Mouse (Mus musculus) cortical plate, adult 2 months (tissue): ENCODE measurements at regions not wholly inside any gene's neighbourhood (a gene's known extent, or its start where the extent isn't known, plus 50 kb on each side); places are given as distances from the start of the nearest gene placed in this dataset.

Experiments
- H3K27ac ChIP-seq: fragments of 200-500 bp; 2 replicates; pipeline ENCODE4 v1.5.1; 2012; ENCODE audit warnings: low read length, control low read depth, inconsistent platforms; ENCODE audit not compliant: insufficient read depth
- H3K4me1 ChIP-seq: fragments of 200-500 bp; 2 replicates; pipeline ENCODE4 v1.6.1; 2011; ENCODE audit warnings: low read length; ENCODE audit not compliant: control insufficient read depth, insufficient read depth
- H3K4me3 ChIP-seq: fragments of 200-500 bp; 2 replicates; pipeline ENCODE4 v1.5.1; 2011; ENCODE audit warnings: mild to moderate bottlenecking, low read length, control low read depth; ENCODE audit not compliant: insufficient read depth
- CTCF ChIP-seq: fragments of 200-500 bp; IDR thresholded peaks from 2 replicates; pipeline ENCODE4 v1.5.1; 2011; ENCODE audit warnings: mild to moderate bottlenecking, control low read depth, low read length; ENCODE audit not compliant: insufficient read depth; ENCODE audit errors: extremely low read depth
- POLR2A ChIP-seq: fragments of 200-500 bp; IDR thresholded peaks from 2 replicates; pipeline ENCODE4 v1.6.1; 2011; ENCODE audit warnings: mild to moderate bottlenecking, low read length, control low read depth; ENCODE audit not compliant: insufficient read depth; ENCODE audit errors: extremely low read depth

DNA sequence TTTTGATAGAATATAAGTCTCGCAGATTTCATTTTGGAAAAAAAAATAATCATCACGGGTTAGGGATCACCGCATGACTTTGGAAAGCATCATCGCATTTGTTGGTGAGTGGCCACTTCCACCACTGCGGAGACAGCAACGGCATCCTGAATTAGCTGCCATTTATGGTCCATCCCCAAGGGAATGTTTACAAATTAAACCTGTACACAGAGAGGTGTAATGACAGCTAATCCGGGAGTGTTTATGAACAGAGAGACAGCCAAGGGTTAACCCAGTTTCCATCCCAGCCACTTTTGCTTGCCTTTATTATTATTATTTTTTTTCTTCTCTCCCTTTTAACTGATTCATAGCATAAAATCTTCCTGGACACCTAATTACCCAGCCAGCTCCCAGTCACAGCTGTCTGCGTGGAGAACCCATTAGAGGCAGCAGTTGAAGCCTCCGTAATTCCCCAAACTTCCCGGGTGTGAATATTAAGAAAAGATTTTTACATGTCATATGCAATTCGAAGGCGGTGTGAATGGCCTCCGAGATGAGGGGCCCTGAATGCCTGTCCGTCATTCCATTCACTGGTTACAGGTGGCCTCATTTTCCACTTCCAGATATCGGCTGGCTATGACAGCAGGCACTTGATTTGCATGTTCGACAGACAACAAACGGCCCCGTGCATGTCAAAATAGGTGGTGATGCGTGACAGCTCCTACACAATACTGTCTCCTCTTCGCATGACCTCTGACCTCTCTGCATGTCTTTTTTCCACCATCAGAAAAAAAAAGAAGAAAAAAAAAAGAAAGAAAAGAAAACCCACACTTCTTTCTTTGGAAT is 323.7 kb upstream of the Adamts16 start:
- H3K4me3 ChIP-seq, result no peak overlapping the region
- H3K4me1 ChIP-seq, result no peaks in the 10 kb centered on the region
- H3K27ac ChIP-seq, result no peak overlapping the region
- TF ChIP-seq POLR2A, result no peak
- TF ChIP-seq CTCF, result no peak

DNA sequence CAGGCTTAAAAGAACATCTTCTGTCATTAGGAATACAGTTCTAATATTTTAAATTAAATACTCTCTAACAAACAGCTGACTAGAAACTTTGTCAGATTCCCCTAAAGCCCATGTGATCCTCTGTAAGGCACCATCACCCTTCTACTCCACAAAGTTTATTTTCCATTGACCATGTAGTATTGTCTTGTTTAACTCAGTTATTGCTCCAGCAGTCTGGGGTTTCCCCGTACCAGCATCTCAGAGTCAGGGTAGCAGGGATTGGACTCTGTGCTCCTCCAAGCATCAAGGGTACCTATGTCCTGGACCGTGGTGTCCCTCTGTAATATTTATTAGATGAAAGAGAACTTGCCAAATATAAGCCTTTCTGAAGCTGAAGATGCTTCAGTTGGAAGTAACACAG is 322.4 kb upstream of the Adamts16 start:
- Histone ChIP-seq H3K4me3 (no peak overlapping the region), H3K27ac (no peak overlapping the region), H3K4me1 (no peaks in the 10 kb centered on the region)
- no peak for TF ChIP-seq CTCF
- TF ChIP-seq POLR2A, result no peak

DNA sequence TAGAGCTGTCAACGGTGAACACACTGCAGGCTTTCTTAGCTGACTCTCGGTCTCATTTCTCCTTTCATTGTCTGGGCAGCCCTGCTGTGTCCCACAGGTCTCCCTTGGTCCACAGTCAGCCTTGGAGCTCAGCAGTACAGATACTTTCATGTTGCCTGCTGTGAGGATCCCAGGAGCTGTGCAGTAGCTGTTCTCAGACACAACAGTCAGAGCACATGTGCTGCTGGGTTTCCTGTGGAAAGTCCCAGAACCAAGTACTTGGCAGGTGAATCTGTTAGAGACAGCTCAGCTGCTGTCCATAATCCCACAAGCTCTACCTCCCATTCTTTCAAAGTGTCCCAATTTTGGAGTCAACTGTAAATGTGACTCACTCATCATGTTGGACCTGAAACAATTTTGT is 321.3 kb upstream of the Adamts16 start:
- no peaks in the 10 kb centered on the region for H3K4me1 ChIP-seq
- no peak overlapping the region for H3K4me3 ChIP-seq
- TF ChIP-seq CTCF, result no peak
- TF ChIP-seq POLR2A, result no peak
- H3K27ac ChIP-seq, result no peak overlapping the region

DNA sequence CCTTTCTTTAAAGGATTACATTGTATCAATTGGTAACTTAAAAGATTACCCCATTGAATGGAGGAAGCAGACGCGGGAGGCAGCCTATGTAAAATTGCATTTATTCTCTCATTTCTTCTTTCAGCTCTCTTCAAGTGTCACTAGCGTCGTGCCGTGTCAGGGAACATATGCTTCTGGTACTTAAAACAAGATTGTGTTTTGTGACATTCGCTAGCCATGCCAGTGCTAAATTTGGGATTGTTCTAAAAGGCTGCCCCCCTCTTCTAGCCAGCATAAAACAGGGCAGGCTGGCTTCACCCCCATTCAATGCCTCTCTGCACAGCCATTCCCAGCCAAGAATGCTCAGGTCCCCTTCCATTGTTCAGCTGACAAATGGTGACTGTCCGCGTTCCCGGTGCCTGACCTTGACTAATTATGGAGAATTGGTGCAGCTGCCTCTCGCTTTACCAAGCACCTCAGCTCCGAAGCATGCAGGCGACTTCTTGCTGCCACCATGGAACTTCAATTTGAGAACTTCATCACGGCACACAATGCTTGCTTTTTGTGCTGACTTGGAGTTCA is 316.8 kb upstream of the Adamts16 start:
- TF ChIP-seq CTCF (no peak), POLR2A (no peak)
- Histone ChIP-seq H3K4me3 (no peak overlapping the region), H3K27ac (no peak overlapping the region), H3K4me1 (no peaks in the 10 kb centered on the region)

DNA sequence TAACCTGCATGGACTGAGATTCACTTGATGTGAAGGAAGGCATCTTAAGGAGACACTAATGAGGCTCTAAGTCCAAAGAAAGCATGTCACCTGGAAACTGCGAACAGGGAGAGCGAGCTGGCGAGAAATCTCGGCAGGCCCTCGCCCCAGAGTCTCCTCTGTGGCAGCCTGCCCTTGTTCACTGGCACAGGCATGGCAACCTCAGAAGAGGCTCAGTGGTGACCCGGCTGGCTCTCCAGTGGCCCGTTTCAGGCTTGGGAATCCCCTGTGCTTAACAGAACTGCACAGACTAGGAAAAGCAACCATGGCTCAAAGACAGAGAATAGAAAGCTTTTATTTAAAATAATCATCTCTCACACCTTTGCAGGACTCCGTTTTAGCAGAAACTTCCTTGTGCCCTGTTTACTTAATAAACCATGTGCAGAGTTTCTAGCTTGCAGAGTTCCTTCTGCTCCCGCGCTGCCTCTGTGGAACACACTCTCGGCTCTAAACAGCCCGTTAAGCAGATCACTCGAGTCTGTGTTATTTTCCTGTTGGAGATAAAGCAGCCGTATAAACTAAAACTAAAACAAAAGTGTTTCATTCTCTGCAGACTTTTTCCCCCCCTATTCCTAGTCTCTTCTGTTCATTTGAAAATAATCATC is 316.2 kb upstream of the Adamts16 start:
- H3K4me1 ChIP-seq, result no peaks in the 10 kb centered on the region
- no peak for TF ChIP-seq CTCF
- TF ChIP-seq POLR2A, result no peak
- H3K27ac ChIP-seq, result no peak overlapping the region
- no peak overlapping the region for H3K4me3 ChIP-seq

DNA sequence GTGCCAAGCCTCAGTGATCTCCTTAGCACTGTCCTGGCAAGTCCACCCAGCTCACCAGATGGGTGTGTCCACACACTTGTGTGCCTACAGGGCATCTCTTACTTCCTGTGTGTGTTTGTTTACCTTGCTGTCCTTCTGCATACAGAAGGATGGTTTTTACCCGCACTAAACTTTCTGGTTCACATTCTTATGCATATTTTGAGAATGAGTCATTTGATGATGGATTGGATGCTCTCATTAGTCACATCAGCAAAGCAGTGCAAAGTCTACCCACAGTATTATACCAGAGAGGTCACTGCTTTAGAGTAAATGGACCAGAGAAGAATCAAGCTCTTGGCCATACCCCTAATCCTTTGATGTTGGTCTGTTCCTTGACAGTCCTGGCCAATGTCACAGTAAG is 308.5 kb upstream of the Adamts16 start:
- H3K4me1 ChIP-seq, result no peaks in the 10 kb centered on the region; the same call in 1 of the 2 replicates
- no peak overlapping the region for H3K27ac ChIP-seq
- H3K4me3 ChIP-seq, result no peak overlapping the region
- TF ChIP-seq CTCF, result no peak
- no peak for TF ChIP-seq POLR2A

DNA sequence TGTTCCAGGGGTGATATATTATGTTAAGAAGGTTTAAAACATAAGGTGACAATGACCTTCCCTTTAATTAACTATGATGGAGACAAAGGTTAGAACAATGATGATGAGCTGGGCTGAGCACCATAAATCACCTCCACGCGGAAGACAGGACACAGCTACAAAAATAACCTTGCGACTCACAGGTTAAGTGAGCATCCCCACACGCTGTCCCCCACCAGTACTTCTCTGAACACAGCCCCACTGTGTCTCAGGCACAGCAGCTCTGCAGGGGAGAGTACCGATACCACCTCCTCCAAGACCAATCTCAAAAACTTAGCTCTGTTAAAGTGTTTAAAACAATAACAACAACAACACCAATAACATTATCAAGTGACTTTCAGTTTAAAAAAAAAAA is 307.7 kb upstream of the Adamts16 start:
- Histone ChIP-seq H3K4me3 (no peak overlapping the region), H3K27ac (no peak overlapping the region), H3K4me1 (no peaks in the 10 kb centered on the region; the same call in 1 of the 2 replicates)
- TF ChIP-seq CTCF (no peak), POLR2A (no peak)

DNA sequence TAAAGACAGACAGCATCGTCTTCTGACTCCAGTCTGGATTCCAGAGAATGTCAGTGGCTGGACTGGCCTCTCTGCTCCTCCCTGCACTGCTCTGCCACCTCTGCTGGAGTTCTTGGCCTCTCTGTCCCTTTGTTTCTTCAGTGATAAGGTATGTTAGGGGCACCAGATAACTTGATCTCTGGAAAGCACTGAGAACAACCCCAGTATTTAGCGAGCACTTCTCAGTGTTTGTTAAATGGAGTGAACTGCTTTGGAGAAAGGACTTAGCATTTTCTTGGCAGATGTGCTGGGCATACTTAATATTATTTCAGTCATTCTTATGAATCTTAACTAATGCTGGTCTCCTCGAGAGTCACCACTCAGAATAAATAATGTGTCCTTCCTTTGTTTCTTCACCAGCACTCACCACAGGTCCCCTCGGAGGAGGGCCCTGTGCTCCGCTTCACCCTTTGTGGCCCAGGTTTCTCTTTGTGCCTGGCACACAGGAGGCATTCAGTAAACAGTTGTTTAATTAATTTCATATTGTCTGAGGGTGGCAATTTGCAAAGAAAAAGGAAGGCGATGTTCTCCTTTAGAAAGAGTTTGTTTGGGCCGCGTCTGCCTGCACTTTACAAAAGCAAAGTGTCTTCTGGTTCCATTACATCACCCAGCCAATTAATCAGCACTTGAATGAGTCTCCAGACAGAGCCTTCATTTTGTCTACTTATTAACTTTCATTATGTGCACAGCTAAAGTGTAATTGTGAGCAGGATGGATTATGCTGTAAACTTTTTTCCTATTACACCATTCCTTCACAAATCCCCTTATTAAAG is 307.1 kb upstream of the Adamts16 start:
- H3K4me3 ChIP-seq, result no peak overlapping the region
- no peak overlapping the region for H3K27ac ChIP-seq
- no peaks in the 10 kb centered on the region; the same call in 1 of the 2 replicates for H3K4me1 ChIP-seq
- TF ChIP-seq POLR2A (no peak), CTCF (no peak)

DNA sequence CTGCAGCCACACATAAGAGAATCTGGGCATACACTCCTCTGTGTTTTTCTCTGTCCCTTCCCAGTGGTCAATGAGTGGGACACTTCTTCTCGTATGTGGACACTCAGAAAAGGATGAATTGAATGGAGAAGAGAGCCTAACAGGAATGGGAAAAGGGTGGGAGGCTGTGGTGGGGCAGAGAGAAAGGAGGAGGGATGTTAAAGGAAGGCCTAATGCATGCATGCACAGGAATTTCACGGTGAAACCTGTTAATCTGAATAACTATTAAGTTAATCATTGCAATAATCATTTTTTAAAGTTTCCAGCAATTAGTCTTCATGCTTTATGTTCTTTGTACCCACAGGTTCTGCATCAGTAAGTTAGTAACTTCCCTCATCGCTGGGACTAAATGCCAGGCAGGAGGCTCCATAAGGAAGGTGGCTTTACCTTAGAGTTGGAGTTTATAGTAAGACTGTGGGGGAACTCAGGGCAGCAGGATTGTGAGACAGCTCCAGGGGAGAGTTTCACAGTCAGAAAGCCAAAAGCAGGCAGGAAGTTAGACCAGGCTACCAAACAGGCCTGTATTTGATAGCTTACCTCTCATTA is 305.3 kb upstream of the Adamts16 start:
- no peak overlapping the region for H3K27ac ChIP-seq
- H3K4me3 ChIP-seq, result no peak overlapping the region
- no peaks in the 10 kb centered on the region; the same call in 1 of the 2 replicates for H3K4me1 ChIP-seq
- TF ChIP-seq POLR2A (no peak), CTCF (no peak)
